ENCODE assay signal across 11 mouse cellular contexts in the genomic region with DNA sequence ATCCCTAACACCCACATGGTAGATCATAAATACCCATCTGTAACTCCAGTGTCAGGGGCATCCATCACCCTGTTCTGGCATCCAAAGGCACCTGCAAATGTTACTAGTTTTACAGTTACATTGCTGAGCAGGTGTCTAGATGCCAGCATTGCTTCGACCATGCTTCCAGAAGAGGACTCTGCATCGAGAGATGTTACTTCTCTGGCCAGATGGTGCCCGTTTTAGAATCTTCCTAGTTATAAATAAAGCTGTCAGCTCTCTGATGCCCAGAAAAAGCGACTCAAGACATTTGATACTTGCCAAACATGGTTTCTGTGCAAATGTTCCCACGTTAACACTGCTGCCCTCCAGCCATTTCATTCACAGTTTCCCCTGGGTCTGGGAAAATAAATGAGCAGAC.
"Had no signal": no experiment of that assay in that cellular context is flagged by ENCODE, and none has a peak within 500 bp of the region (broad histone marks: within the 10 kb centered on the region; RNA-seq: fewer than 3 reads in every experiment).

No protein-coding gene starts in this region.

- ATAC-seq: liver, embryonic 12.5 days; midbrain, embryonic 15.5 days had no signal

- DNase-seq: kidney, adult 11 months; kidney, adult 9 months; kidney, postnatal 36 days; lung, embryonic 14.5 days; lung, postnatal 10 days; lung, postnatal 4 days; spleen, adult 18-20 months; thymus, adult 2 months; thymus, postnatal 25 days had no signal
